Mouse (Mus musculus) cerebellum, adult 11 months (tissue): ENCODE measurements around the gene Eef2k.

Experiments
- DNase-seq: peaks from one replicate; pipeline ENCODE4 v3.0.0; 2022

Gene Eef2k

DNA sequence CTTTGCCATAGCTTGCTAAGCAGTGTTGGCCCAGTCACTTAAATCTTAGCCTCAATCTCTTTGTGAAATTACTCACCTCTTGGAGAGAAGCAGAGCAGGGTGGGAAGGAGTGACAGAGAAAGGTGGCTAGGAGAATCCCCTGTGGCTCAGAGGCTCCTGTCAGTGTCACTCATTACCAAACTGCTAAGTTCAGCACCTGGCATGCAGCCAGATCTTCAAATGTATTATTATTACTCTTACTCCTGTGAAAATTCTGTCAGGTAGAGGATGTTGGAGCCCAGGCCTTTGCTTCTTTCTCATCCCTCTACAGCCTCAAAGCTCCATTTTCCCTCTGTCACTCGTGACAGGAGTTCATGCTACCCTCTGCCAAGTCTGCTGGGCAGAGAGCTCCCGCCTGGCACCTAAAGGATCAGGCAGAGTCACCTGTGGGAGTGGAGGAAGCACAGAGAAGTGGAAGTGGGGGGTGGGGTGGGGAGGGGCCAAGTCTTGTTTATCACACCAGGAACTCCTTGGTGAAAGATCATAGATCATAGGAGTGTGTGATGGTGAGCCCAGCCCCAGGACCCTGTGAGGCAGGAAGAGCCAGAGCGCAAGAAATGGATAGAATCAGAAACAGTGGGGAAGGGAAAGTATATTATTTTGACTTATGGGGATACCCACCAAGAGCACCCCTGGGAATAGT, 6.3 kb downstream of the Eef2k start:
- DNase-seq, result no peak

- DNase-seq, result no peak
Observed at GRCm38 (mm10) chr7:120850165-120850564, 7.5 kb downstream of the Eef2k start.

GRCm38 (mm10) chr7:120859854-120860253, 17.2 kb downstream of the Eef2k start:
- no peak for DNase-seq

DNA sequence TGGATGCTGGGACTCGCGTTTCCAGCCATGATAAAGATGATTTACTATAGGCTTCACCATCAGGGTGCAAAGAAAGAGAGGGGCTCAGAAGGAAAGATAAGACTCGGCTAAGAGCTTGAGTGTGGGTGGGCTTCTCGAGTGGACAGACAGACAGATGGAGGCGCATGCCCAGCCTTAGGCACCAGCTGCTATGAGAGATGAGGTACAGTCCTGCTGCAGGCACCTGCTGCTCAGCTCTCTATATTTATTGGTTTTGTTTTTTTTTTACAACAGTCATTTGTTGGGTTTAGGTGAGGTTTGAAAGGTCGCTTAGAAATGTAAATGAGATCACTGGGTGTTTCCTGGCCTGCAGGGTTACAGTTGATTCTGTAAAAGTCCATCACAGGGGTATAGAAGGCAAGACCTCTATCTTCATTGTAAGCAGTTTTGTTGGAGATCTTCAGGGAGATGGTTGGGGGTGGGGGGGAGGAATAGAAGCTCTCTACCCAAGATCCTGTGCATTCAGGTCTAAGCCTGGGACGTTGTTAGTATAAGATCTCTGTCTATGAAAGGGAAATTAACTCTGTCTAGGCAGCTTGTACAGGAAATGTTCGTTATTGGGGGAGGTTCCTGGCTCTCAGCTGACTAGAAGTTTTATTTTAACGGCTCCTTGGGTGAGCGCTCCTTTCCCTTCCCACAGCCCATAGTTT, 18.3 kb downstream of the Eef2k start:
- no peak for DNase-seq

DNA sequence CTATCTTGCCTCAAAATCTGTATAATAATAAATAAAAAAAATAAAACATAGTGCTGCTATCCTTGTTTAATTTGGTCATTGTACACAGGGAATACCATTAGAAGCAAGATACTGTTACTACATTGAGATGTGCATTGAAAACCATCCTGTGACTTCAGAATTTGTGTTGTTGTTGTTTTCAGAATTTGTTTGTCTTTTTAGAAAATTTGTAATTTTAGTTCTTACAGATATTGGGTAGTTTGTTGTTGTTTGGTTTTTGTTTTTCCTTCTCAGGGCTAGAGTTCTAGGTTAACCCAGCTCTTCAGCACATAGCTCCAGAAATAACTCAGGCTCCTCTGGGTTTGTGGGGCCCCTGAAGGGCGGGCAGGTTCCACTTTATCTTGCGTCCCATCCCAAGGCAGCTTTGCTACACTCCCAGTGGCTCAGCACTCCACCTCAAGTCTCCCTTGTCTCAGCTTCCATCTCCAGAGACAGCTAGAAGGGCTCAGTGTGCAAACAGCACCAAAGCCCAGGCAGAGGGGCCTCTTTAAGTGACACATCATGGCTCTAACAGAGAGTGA, 18.9 kb downstream of the Eef2k start:
- DNase-seq, result no peak

GRCm38 (mm10) chr7:120862196-120862595, 19.6 kb downstream of the Eef2k start:
- no peak for DNase-seq

GRCm38 (mm10) chr7:120862626-120863025, 20.0 kb downstream of the Eef2k start:
- no peak for DNase-seq

- DNase-seq, result no peak
Observed at GRCm38 (mm10) chr7:120863476-120863875, 20.8 kb downstream of the Eef2k start.

- DNase-seq, result no peak
Observed at GRCm38 (mm10) chr7:120865100-120865499, 22.5 kb downstream of the Eef2k start.

DNA sequence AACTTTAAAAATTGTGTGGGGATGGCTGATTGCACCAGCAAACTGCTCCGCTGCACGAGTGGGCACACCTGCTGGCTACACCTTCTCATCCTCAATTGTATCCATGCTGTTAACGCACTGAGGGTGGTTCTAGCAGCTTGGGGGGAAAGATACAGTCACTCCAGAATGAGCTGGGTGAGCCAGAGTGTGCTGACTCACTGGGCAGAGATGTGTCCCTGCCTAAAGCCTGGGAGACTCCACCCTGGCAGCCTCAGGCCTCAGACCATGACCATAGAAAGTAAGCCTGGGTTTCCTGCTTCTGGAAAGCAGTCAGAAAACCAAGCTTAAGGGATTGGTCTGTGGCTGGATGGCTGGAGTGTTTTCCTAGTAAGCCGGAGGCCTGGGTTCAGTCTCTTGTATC, 23.2 kb downstream of the Eef2k start:
- no peak for DNase-seq

GRCm38 (mm10) chr7:120866684-120867083, 24.1 kb downstream of the Eef2k start:
- no peak for DNase-seq

DNA sequence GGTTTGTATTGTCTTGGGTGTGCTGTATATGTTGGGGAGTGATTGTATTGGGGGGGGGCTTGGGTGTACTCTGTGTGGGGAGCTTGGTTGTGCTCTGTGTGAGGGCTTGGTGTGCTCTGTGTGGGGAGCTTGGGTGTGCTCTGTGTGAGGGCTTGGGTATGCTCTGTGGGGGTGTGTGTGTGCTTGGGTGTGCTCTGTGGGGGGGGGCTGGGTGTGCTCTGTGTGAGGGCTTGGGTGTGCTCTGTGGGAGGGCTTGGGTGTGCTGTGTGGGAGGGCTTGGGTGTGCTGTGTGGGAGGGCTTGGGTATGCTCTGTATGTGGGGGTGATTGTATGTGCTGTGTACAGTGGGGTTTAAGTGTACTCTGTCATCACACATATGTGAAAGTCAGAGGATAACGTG, 25.1 kb downstream of the Eef2k start:
- no peak for DNase-seq

- no peak for DNase-seq
Observed at GRCm38 (mm10) chr7:120869883-120870282, 27.3 kb downstream of the Eef2k start.

DNA sequence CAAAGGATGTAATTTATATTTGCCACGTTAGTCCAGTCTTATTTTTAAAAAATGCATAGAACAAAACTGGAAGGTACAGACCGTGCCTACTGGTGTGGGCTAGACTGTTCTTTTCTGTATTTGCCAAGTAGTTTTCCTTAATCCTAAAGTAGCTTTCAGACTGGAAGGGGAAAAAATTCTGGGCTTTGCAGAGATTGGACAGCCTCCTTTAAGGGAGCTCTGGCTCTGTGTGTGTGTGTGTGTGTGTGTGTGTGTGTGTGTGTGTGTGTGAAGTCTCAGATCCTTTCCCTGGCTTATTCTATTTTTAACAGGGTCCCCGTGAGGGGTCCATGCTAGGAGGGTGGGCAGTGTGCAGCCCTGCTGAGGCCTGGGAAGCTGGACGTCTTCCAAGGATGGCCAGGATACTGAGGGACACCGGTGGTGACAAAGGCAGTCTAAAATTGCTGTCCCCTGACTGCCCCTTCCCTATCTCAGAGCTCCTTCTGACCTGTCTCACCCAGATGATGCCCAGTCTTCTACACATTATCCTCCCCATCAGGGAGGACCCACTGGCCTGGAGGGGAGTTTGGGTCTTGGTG, 27.9 kb downstream of the Eef2k start:
- no peak for DNase-seq

GRCm38 (mm10) chr7:120873083-120873482, 30.5 kb downstream of the Eef2k start:
- no peak for DNase-seq

DNA sequence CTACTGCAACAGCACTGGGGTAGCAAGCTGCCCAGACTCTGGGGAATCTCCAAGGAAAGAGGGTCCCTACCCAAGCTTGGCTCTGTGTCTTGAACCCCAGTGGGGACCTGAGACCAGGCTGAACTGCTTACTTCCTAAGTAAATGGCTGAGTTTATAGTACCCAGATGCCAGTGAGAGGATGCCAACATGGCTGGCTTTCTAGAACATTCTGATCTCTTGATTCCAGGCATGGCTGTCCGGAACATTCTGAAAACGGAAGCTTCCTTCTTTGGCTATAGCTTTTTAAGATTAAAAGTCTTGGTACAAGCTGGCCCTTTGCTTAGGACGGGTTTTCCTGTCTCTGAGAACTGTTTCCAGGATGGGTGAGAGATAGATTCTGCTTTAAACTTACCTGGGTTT, 31.4 kb downstream of the Eef2k start:
- no peak for DNase-seq

DNA sequence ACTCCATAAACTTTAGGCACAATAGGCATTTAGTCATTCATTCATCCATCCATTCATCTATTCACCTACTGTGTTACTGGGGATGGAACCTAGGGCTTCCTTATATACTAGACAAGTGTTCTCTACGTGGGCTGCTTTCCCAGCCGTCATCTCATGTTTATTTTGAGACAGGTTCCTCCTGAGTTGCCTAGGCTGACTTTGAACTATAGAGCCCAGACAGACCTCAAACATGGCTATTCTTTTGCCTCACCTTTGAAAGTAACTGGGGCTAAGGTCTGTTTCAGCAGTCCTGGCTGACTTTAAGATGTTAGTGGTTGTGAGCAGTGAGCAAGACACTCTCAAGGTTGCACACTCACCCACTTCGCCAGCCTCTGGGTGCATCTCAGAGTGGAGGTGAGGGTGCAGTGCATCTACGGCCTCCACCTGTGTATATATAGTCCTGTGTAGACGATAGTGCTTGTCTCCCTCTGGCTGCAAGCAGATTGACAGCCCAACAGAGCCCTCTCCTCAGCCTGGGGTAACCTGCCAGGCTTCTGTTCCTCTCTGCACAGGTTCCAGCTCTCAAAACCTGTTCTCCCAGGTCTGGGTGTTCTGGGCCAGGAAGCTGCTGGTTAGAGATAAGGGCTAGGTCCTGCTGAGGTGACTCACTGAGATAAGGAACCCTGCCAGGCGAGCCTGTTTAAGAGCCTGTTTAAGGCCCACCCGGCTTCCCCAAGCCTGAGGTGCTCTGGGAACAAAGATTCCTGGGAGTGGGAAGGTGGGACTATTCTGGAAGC, 32.3 kb downstream of the Eef2k start:
- DNase-seq, result no peak

- no peak for DNase-seq
Observed at GRCm38 (mm10) chr7:120875540-120876388, 33.1 kb downstream of the Eef2k start.

GRCm38 (mm10) chr7:120878271-120878670, 35.6 kb downstream of the Eef2k start:
- no peak for DNase-seq

DNA sequence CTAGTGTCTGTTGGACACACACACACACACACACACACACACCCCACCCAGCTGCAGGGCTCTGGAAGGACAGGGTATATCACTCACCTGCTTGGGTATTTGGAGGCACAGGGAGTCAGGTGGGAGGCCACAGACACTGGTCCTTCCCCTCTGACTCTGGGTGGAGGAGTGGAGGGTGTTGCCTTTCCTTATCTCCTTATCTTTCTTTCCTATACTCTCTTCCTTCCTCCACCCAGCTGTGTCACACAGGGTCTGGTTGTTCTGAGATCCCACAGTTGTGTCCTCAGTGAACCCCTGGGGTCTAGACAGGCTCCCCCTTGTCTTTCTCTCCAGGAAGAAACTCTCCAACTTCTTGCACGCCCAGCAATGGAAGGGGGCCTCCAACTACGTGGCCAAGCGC, 37.3 kb downstream of the Eef2k start:
- DNase-seq, result no peak

GRCm38 (mm10) chr7:120880770-120881169, 38.1 kb downstream of the Eef2k start:
- no peak for DNase-seq

DNA sequence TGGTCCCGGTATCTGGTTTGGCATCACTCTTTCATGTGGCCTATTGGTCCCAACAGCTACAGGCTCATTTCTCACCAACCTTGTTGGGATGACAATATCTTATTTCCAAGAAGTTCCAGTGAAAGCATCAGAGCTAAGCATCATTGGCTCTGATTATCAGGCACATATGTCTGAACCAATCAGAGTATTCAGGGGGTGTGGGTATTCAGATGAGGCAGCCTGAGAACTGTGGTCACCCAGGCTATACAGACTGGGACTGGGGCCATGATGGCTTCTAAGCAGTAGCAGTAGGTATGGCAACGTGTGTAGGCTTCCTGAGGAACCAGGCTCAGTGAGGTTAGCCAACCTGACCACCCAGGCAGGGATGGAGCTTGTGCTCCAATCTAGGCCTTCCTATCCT, 38.8 kb downstream of the Eef2k start:
- DNase-seq, result no peak
